Mouse (Mus musculus): Measurements from ENCODE around the gene Ngly1. TPM values are rescaled to one million over a fixed set of nuclear protein-coding genes. Genes with fewer than 3 reads are reported as not detected.
"Not testable (repeated sequence)": the region's sequence is repeated elsewhere in the genome, so short reads cannot be mapped to it uniquely, and the experiment has no call there.

The Ngly1 gene
- total RNA-seq, 2 experiments from 2014 or later, result 32.9 to 33.5 TPM

DNA sequence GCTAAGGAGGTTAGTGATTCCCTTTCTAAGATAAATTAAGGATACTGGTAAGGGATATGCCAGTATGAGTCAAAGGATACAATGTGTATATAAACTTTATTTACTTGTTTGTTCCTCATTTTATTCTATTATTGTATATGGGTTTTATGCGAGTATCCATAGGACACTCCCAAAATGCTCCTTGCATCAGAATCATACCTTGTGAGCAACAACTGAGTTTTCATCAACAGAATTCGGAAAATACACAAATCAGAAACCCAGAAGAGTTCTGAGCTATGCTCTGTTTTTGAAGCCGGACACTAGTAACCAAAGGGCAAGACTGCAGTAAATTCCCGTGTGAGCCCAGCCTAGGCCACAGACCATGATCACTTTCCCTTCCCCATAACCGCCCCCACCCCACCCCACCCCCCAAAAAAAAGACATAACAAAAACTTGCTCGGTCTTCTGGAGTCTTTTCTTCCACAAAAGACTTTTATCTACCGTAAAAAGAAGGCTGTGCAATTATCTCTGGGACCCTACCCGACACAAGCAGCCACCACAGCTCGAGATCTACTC is 400 bp upstream of the Ngly1 start:
- intact Hi-C loops (cut with DNase I), result loop anchor here (2.0 to 5.0 kb wide), 2 partner anchors 116 to 134 kb away; partner anchors contain the start of gene Top2b

DNA sequence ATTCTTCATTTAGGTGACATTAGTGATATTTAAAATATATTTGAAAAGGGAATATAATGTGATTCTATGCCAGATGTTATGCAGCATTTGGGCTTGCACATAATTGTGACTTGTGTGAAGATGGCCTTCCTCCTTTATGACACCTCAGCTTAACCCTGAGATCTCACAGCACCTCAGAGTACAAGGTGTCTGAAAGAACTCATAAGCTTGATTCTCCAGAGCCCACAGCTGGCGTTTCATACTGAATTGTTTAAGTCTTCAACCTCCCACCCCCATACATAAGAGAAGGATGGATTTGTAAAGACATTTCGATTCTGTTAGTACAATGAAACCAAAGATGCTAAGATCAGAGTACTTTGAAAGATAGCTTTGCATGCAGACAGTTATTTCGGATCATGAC is 1.0 kb downstream of the Ngly1 start:
- intact Hi-C loops (cut with DNase I), result no loop called here
- no peak for DNase-seq (ENCODE audit: low spot score in 2 of 2)

More for the DNA sequence above, 400 bp upstream of the Ngly1 start:
- no peak for DNase-seq (ENCODE audit: low spot score in 2 of 2)

DNA sequence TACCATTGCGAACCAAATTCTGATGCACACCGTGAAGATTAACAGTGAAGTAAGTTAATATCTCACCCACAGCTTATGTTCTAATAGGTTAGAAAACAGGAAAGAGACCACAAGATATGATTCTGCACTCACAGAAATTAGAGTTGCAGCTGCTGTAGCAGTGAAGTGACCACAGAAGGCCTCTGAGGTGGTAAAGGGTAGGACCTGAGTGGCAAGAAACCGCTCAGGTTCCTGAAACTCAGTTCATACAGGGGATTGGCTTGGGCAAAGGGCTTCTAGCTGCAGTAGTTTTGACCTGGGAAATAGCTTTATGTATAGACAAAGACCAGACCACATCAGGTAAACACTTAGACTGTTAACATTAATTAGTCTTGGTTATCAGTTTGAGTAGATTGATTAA is 6.7 kb downstream of the Ngly1 start:
- no peak for DNase-seq (ENCODE audit: low spot score in 2 of 2)
- intact Hi-C loops (cut with DNase I), result no loop called here

DNA sequence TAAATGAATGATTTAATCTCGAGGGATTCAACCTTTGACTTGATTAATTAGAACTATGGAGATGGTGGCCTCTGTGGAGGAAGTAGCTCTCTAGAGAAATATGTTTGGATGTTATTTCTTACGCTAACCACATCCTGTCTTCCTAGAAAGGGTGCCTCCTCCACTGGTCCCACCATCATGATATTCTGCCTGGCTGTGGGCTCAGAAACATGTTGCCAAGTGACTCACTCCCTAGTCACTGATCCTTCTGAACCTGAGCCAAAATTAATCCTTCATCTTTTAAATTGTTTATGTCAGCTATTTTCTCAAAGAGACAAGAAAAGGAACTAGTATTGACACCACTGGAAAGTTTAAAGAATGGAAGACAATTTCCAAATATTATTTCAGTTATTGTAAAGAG is 7.1 kb downstream of the Ngly1 start:
- no peak for DNase-seq (ENCODE audit: low spot score in 2 of 2)
- intact Hi-C loops (cut with DNase I), result no loop called here

DNA sequence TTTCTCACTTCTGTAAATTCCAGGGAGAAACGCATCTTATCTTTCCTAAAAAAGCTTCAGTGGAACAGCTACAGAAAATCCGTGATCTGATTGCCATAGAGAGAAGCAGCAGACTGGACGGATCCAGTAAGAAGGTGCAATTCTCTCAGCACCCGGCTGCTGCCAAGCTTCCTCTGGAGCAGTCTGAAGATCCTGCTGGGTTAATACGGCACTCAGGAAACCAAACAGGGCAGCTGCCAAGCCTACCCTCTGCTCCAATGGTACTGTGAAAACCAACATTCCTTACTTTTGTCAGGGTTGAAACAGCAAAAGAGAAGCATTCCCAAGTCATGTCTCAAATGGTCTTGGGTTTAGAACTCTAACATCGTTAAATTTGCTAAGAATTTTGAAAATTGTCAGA is 11.5 kb downstream of the Ngly1 start:
- peak; percentile 41 to 55 for DNase-seq (ENCODE audit: low spot score in 2 of 2)
- intact Hi-C loops (cut with DNase I), result no loop called here

DNA sequence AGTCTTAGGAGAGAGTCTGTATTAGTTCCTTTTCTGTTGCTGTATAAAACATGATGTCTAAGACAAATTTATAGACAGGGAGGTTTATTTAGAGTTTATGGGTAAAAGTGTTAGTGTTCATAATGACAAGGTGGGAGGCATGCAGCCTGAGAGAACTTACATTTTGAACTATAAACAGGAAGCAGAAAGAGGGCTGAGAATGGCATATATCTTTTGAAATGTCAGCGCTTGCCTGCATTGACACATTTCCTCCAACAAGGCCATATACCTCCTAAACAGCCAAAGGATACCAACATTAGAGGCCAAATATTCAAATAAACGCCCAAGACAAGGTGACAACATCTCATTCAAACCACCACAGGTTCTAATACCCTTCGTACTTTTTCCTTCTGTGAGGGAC is 12.8 kb downstream of the Ngly1 start:
- intact Hi-C loops (cut with DNase I), result no loop called here
- no peak for DNase-seq (ENCODE audit: low spot score in 2 of 2)

DNA sequence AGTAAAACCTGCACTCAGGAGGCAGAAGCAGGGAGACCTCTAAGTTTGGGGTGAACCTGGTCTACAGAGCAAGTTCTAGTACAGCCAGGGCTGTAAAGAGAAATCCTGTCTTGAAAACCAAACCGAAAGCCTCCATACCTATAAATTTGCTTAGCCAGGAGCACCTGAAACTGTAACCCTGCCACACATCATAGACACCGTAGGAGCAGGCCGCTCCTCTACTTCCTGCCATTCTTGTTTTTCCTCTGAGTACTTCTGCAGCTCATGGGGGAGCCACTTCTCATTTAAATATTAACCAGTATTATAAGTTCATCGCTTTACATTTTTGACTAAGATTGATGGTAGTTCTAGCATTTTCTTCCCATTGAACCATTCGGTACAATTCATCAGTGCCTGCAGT is 17.9 kb downstream of the Ngly1 start:
- no peak for DNase-seq (ENCODE audit: low spot score in 2 of 2)
- intact Hi-C loops (cut with DNase I), result no loop called here

DNA sequence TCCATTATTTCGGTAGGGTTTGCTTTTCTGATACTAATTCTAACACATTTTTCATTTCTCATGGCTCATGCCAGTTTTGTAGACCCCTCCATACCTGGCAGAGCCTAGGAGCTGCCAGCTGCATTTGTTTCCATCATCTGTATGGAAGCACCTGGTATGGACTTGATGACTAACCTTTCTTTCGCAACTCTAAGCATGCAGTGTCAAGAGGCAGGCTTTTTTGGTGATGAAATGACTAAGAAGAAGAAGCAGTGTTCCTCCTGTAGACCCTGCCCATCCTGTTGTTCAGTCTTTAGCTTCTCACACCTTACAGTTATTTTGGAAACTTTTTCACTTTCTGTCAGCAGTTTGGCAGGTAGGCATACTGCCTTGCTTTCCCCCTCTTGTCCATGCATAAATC is 20.7 kb downstream of the Ngly1 start:
- intact Hi-C loops (cut with DNase I), result no loop called here
- no peak for DNase-seq (ENCODE audit: low spot score in 2 of 2)

DNA sequence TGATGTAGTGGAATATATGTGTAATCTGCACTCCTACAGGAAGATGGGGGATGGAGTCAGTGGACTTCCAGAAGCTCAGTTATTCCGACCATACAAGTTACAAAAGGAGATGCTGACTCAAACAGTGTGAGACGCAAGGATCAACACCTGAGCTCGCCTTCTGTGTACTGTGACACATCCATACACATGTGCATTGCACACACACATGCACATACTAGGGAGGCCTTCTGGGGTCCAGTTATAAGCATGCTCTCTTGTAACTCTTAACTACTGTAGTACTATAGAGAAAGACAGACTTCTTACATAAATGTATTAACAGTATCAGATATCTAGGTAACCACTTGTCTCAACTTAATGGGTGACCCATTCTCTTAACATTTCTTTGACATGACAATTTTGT is 24.6 kb downstream of the Ngly1 start:
- intact Hi-C loops (cut with DNase I), result no loop called here
- no peak for DNase-seq (ENCODE audit: low spot score in 2 of 2)

DNA sequence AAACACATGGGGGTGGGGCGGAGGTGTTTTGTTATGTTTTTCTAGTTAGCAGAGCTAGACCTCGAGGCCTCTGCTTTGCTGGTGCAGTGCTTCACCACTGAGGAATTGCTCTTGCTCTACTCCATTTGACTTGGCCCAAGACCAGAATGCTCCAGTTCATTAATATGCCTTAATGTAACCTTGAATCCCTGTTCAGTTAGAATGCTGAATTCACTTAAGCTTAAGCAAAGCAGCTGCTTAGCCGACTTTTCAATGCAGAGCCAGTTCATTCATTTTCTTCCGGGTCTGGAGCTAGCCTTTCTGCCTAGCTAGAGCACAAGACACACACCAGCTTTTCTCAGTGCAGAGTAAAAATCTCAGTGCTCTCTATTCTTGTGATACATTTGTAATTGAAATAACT is 30.1 kb downstream of the Ngly1 start:
- no peak for DNase-seq (ENCODE audit: low spot score in 2 of 2)
- intact Hi-C loops (cut with DNase I), result no loop called here

DNA sequence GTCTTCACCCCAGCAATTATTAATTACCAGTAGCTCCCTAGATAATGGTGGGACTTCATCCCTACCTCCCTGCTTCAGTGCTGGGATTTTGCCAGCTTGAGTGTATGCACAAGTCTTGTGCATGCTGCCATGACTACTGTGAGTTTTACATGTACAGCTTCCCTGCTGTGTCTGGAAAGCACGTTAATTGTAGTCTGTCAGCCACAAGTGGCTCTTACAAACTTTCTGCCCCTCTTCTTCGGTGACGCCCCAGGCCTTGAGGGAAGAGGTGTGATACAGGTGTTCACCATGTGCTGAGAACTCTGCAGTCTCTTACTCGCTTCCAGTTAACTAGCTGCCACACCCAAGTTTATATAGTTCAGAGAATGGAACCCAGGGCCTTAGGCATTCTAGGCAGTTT is 34.9 kb downstream of the Ngly1 start:
- intact Hi-C loops (cut with DNase I), result no loop called here
- no peak for DNase-seq (ENCODE audit: low spot score in 2 of 2)

DNA sequence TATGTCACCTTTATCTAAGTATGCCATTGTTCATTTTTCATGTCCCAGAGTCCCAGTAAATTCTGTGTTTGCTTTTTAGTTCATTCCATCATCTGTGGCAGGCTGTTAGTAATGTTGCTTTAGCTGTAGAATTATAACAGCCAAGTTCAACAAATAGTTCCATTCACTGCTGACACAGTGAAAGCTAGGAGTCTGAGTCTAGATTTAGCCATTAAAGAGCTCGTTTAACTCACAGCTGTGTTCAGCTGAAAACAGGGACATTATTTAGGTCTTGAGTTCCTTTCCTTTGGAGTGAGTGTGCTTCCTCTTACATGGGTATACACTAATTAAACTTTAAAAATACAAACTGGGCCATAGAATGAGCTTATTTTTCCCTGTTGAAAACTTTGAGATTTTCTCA is 43.3 kb downstream of the Ngly1 start:
- DNase-seq (ENCODE audit: low spot score in 2 of 2), result no peak
- intact Hi-C loops (cut with DNase I), result no loop called here

DNA sequence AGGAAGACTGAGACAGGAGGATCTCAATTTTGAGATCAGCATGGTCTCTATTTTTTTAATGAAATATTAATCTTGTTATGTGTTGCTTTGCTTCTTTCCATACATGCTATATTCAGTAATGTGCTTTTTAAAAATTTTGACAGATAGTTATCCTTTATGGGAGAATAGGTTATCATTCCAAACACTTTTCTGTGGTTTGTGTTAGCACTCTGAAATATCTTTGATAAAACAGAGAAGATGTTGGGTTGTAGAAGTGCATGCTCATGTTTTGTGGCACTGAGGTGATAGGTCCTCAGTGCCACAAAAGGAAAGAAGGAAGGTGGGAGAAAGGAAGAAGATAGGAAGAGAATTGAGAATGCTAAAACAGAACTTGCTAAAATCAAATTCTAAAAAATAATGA is 43.9 kb downstream of the Ngly1 start:
- intact Hi-C loops (cut with DNase I), result no loop called here
- DNase-seq (ENCODE audit: low spot score in 2 of 2), result no peak

DNA sequence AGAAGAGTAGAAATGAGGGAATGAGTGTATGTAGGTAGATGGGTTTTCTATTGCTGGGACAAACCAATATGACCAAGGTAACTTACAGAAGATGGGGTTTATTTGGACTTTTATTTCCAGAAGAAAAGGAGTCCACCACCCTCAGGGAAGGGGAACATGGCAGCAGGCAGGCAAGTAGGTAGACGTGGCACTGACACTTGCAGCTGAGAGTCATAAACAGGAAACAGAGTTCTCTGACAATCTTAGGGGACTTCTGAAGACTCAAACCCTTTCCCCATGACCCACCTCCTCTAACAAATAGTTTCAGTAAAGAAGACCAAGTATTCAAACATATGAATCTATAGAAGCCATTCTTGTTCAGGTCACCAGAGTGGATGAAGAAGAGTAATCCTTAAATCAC is 44.8 kb downstream of the Ngly1 start:
- no peak for DNase-seq (ENCODE audit: low spot score in 2 of 2)

DNA sequence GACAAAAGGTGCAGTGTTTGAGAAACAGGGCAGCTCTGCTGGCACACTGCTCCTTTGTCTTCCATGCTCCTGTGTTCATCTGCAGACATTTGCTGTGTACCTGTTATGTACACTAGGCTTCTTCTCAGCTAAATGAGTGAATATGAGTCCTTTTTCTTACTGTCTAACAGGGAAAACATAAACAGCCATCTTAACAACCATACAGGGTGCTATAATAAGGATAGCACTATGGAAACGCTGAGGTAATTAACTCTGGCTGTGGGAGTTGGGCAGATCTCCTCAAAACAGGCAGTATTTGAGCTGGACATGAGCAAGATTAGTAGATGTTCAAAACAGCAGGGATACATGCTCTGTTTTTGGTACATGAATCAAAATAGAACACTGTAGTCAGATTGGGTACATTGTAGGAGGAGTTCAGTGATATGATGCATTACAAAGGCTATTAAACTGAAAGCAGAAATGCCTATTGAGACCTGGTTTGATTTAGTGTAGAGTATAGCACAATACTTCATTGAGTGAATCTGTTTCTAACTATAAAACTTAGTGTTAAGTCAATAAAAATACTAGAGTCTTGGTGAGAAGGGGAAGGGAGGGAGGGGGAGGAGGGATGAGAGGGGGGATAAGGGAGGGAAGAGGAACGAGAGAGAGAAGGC is 47.9 kb downstream of the Ngly1 start:
- intact Hi-C loops (cut with DNase I), result no loop called here
- DNase-seq (ENCODE audit: low spot score in 2 of 2), result peak in 1 of 2 experiments; percentile 61

More for the DNA sequence above, 44.8 kb downstream of the Ngly1 start:
- intact Hi-C loops (cut with DNase I), result no loop called here

DNA sequence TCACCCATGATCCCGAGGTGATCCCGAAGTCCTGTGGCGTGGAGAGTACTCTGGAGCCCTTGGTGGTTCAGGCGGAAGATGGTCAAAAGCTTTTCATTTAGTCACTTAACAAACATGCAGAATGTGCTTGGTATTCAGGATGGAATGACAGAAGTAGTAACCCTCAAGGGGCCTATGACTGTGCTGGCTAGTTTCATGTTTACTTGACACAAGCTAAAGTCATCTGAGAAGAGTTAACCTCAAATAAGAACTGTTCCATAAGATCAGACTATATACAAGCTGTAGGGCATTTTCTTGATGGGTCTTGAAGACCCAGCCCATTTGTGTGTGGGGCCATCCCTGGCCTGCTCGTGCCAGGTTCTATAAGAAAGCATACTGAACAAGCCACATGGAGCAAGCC is 52.7 kb downstream of the Ngly1 start:
- DNase-seq (ENCODE audit: low spot score in 2 of 2), result no peak
- intact Hi-C loops (cut with DNase I), result no loop called here

DNA sequence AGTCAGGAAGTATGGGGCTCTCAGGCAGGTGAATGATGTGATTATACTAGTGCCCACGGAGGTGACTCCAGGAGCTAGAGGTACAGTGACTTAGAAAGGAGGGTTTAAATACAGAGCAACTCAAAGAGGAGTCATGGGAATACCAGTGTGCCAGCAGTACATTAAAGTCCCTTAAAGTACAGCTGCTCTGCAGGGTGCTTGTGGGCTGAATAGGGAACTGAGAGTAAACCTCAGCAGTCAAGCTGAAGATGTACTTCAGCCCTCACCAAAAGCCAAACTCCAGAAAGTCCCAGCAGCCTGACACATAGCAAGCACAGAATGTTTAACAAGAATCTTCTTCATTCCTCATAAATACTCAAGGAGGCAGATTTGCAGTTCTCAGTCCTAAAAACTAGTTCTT is 53.6 kb downstream of the Ngly1 start:
- intact Hi-C loops (cut with DNase I), result no loop called here
- no peak for DNase-seq (ENCODE audit: low spot score in 2 of 2)

DNA sequence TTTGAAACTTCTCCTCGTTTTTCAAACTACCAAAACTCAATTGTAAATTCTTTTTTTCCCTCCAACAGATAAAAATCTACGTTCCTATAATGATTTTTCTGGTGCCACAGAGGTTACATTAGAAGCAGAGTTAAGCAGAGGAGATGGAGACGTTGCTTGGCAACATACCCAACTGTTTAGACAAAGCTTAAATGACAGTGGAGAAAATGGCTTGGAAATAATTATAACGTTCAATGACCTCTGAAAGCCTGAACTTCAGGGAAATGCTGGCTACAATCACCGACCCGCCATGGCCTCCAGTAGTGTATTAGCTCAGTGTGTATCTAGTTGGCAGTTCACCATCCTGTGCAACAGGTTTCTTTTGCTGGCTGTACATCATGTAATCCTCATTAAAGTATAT is 61.7 kb downstream of the Ngly1 start:
- intact Hi-C loops (cut with DNase I), result no loop called here
- DNase-seq (ENCODE audit: low spot score in 2 of 2), result no peak

DNA sequence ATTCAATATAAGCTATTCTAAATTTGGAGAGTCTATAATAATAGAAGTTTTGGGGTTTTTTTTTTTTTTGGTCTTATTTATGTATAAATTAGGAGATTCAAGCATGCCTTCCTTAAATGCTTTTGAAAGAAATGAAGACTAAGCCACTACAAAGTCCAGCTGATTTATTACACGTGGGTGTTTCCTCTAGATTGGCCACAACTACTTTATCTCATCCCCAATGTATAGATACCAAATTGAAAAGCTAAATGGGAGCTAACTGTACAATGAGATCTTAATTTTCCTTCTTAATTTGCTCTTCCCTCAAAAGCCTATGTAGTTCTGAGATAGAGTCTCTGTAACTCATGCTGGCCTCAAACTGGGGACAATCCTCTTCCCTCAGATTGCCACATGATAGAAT is 63.5 kb downstream of the Ngly1 start:
- DNase-seq (ENCODE audit: low spot score in 2 of 2), result no peak
- intact Hi-C loops (cut with DNase I), result no loop called here

DNA sequence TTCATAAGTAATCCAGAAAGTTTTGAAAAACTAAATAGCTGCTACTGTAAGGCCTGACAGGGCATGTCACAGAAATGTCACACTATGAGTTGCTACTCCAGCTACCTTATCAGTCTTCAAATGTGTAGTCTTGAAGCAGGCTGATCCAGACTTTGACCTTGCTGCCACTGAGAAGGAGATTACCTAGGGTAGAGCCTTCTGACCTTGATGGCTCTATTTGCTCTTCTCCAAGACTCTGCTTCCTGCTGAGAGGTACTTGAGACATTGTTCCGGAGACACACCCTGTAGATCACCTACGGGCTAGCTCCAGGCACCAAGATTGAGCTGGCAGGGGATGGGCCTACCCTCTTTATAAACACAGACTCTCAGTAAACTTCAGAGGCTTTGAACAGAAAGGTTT is 64.0 kb downstream of the Ngly1 start:
- not testable (repeated sequence) for DNase-seq (ENCODE audit: low spot score in 2 of 2)

DNA sequence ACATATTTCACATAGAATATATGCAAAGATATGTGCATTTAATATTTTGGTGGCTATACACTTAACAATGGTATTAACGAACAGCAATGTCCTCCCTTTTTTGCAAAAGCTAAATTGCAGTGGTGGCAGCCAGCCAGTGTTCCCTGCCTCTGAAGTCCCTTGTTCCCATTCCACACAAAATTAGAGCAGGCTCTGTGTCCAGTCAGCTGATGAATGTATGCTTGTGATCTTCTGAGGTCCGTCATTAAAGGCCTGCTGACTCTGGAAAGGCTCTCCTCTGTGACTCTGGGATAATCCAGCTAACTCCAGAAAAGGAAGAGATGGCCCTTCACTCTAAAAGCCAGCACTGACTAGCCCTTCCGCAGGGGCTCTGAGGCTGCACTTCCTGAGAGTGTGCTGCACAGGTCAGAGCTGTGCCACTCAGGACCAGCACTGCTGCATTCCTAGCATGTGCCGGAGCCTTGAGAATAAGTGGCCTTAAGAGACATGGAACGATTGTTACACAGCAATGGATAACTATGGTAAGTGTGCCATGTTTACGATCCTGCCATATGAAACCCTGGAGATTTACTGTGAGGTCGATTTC is 64.9 kb downstream of the Ngly1 start:
- intact Hi-C loops (cut with DNase I), result no loop called here
- DNase-seq (ENCODE audit: low spot score in 2 of 2), result no peak

More for the DNA sequence above, 64.0 kb downstream of the Ngly1 start:
- intact Hi-C loops (cut with DNase I), result not testable (repeated sequence)
